Mouse (Mus musculus) midbrain, embryonic 16.5 days (tissue): ENCODE results near the gene Cenpl. TPM values are rescaled to one million over a fixed set of nuclear protein-coding genes. Genes with fewer than 3 reads are reported as not detected.

Source experiments
- polyA plus RNA-seq: library from polyadenylated mRNA; unstranded; fragments of >200 nt; fragmentation: Nextera tagmentation; extraction: Ambion mirVana; gene quantifications from 2 replicates; pipeline ENCODE4 v1.2.1, GENCODE M21; 2015

Gene Cenpl
- polyA plus RNA-seq, 1 experiment from 2014 or later = 10.1 TPM

Other genes with a start within 250 kb of the Cenpl start
- 6.1 and 6.9 TPM in 2 replicates for gene Rc3h1, start 164.3 kb upstream of the Cenpl start, polyA plus RNA-seq
- gene Serpinc1, start 92.1 kb upstream of the Cenpl start, polyA plus RNA-seq = 3.3 and 4.5 TPM in 2 replicates
- gene Zbtb37, start 35.9 kb upstream of the Cenpl start, polyA plus RNA-seq = 14.0 and 15.8 TPM in 2 replicates
- 24.2 and 25.5 TPM in 2 replicates for gene Dars2, start 55 bp upstream of the Cenpl start, polyA plus RNA-seq
- gene Klhl20, start 60.8 kb downstream of the Cenpl start, polyA plus RNA-seq = 19.6 and 19.8 TPM in 2 replicates
- 35.3 and 36.1 TPM in 2 replicates for gene Ankrd45, start 72.0 kb downstream of the Cenpl start, polyA plus RNA-seq
- 1.7 and 1.8 TPM in 2 replicates for gene Tex50, start 88.6 kb downstream of the Cenpl start, polyA plus RNA-seq
- 127 and 137 TPM in 2 replicates for gene Prdx6, start 180.5 kb downstream of the Cenpl start, polyA plus RNA-seq